Mouse (Mus musculus) inflammation-experienced regulatory T-cells, adult 6 months (primary cell): Measurements from ENCODE around the gene Rps15. TPM values are rescaled to one million over a fixed set of nuclear protein-coding genes. Genes with fewer than 3 reads are reported as not detected.

Experiments
- ATAC-seq: one replicate; pipeline ENCODE4 v1.8.0; 2017
- polyA plus RNA-seq, 3 experiments: library from polyadenylated mRNA; unstranded; fragments of 100-300 nt; shearing (Covaris generic); gene quantifications; one replicate each; pipeline ENCODE4 v1.2.1; 2017

Gene Rps15
- polyA plus RNA-seq, 3 experiments from 2014 or later, result 970 to 1,806 (median 1,658) TPM

DNA sequence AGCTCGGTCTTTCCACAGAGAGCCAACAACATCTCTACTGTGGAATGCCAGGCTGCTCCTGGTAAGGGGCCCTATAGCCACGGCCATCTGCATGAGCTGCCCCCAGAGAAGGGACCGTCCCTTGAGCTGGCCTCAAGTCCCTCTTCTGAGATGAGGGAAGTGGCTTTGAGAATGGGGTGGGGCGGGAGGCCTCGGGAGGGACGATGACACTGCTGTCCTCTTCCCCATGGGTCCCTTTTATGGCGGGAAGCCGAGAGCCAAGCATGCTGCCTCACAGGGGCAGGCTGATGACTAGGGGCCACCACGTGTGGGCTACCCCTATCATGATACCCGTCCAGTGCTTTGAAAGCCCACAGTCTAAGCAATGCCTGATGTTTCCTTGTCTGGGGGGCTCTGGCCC, 24.8 kb downstream of the Rps15 start:
- ATAC-seq, result no peak

DNA sequence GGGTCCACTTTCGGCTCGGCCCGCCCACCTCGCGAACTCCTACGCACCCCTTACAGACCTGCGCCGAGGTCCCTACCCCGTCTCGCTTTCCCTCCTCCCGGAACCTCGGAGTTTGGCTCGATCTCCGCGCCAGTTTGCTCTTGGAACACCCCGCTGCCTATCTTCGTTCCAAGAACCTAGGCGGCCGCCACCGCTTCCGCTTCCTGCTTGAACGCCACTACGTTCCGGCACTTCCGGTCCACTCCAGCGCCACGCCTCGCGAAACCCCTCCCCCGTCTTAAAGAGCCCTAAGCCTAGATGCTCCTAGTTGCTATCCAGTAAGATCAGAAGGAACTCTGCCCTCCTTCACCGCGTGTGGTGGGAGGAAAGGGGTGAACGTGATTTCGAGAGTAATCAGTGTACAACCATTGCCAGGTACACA, 28.1 kb downstream of the Rps15 start, which contains the start of gene 2310011J03Rik:
2310011J03Rik (minus strand) TSS at position 198 of the 421 bp plus-strand sequence.
- peak; percentile 85 for ATAC-seq

DNA sequence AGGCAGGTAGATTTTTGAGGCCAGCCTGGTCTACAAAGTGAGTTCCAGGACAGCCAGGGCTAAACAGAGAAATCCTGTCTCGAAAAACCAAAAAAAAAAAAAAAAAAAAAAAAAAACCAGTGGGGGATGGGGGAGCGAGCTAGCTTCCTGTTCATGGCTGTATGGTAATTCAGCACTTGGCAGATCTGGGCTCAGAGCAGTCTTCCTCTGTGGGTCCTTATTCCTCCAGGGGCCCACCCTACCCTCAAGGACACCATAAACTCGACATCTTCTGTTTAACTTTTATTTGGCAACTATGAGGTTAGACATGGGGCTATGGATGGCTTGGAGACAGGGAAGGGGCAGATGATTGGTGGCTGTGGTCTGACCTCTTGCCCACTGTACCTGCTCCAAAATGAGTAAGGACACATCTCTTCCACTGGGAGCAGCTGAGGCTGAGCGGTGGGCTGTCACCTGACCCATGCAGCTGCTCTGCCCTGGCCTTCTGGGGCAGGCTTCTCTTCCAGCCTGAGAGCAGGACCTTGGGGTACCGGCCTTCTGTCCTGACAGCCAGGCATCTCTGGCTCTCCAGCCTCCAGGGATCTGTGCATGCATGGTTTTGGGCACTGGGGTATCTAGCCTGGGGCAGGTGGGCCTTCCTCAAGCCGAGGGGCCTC, 28.9 kb downstream of the Rps15 start:
- peak; percentile 42 for ATAC-seq

DNA sequence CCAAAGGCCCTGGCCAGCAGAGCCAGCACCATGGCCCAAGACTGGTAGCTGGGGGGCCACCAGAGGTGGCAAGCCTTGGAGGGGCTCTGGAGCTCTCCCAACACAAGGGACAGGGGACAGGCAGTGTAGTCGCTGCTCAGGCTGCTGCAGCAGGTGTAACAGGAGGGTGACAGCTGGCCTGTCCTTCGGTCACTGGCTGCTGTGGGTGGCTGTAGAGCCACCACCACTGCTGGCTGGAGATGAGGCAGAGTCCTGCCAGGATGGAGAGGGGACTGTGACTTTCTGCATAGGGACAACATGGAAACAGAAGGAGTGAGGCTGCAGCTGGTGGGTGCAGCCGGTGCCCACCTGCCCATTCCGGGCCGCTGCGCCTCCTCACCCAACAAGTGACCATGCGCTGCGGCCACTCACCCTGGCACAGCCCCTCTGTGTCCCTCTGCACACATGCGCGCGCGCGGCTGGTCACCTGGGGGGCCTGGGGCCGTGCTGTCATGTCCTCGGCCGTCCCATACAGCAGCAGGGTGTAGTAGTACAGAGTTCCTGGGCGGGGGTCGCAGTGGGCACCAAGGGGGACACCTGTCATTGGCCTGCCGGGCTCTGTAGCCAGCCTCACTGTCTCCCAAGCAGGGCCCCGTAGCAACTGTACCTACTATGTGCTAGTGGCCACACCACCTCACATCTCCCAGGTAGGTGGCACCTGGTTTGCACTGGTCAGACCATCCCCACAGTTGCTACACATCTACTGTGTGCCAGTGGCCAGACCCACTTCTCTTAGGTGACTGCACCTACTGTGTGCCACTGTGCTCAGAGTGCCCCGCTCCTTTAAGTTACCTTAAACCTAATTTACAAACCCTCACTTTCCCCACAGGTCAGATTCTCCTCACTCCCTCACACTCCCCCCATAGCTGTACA, 29.7 kb downstream of the Rps15 start:
- no peak for ATAC-seq

DNA sequence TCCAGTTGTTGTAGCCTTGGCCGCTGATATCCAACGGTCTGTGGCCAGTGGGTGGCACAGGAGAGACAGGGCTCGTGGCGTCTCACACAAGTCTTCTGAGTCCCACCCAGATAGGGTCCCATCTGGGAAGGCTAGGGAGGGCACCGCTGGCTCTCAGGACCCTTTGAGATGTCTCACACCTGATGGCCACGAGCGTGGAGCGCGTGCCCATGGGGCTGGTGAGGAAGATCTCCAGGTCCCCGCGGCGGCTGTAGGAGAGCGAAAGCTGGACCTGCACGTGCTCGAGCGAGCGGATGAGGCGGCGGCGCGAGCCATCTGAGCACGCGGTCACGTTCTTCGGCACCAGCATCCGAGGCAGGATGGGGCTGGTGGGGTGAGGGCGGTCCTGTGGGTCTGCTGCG, 30.6 kb downstream of the Rps15 start:
- ATAC-seq, result peak; percentile 20

DNA sequence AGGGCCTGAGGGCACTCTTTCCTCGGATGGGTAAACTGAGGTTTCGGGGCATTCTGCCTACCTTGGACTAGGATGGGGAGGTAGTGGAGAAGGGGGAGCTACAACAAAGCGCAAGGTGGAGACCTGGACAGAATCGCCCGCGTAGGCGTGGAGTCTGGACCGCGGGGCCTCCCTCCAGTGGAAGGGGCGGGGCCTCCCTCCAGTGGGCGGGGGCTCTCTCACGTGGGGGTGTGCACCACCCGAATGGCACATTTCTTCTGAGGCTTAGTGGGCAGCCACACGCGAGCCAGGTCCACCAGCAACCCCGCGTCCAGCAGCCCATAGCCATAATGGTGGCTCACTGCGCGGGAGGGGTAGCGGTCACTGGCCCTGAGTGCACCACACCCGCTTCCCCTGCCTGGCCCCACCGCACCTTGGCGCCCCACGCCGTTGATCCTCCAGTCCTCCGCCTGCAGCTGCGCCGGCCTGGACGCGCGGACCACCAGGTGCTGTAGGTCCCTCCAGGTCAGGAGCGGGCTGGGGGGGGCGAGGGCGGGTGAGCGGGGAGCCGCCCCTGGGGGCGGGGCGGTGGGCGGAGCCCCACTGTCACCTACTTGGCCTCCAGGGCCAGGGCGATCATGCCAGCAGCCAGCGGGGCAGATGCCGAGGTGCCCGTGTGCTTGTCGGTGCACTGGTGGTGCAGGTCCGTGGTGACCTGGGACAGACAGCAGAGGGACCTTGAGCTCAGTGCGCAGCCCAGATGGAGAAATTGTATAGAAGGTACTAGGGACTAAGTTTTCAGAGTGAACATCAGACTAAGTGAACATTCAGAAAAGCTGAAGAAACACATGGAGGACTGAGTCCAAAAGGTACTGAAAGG, 31.2 kb downstream of the Rps15 start:
- peak; percentile 13 for ATAC-seq

DNA sequence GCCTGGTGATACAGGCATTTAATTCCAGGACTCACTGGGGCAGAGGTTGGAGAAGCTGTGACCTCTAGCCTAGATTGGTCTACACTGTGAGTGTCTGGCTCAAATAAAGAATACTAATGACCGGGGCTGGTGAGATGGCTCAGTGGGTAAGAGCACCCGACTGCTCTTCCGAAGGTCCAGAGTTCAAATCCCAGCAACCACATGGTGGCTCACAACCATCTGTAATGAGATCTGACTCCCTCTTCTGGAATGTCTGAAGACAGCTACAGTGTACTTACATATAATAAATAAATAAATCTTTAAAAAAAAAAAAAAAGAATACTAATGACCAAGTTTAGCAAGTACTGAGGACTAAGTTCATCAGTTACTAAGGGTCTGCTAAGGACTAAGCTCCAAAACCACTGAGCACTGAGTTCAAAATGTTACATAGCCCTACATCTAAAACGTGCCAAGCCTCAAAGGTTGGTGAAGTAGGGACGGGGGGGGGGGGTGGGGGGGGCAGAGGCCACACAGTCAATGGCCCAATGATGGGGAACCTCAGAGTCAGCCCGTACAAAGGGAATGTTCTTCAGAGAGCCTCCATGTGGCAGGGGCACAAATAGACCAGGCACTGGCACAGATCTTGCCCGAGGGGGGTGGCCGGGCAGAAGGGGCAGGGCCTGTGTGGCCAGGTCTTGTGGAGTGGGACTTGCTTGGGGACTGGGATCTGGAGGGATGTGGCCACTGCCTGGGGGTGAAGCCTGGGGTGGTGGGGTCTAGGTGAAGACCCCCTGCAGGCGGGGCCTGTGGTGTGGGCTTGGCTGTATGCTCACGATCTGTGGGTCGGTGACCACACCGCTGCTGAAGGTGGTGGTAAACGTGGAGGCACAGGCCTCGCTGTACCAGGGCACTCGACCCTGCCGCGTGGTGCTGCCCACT, 32.1 kb downstream of the Rps15 start:
- no peak for ATAC-seq

DNA sequence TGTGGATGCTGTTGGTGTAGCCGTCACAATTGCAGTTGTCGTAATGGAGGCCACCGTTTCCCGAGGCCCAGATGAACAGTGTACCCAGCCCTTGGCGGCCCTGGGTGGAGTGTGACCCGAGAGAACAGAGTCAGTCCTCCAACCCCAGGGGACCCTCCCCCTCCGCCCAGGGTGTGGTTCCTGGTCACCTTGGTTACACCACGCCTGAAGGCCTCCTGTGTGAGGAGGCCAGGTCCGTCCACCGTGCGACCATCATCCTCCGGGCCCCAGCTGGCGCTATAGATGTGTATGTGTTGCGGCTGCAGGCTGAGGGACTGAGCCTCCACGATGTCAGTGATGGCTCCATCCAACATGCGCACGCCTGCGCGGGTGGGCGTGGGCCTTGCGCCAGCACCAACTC, 32.8 kb downstream of the Rps15 start:
- no peak for ATAC-seq

DNA sequence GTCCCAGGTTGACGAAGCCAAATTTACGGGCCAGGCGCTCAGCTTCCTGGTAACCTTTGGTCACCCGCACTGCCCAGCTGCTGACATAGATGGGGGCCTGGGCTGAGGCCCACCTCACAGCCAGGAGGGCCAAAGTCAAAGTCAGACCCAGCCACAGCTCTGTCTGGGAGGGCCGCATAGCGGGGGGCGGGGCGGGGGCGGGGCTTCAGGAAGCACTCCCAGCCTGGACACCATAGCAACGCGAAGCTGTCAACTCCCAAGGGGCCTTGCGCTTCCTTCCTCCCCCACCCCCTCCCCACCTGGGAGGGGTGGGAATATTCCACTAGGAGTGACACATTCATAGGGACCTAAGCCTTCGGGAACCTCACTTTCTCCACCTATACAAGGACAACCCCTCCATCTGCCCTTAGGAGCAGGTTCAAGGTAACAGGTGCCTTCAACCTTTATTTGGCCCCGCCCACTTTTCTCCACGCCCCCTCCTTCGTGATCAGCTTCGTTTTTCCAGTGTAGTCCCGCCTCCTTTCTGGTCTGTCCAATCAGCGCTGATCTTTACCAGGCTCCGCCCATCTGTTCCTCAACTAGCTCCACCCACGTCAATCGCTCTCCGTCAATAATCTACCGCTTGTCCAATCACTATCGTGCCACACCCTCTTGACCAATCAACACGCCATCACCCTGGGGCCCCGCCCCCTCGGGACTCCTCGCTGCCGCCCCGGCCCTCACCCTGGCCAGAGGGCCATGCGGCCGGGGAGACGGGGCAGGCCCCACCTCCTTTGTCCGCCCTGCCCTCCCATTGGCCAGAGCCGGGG, 37.2 kb downstream of the Rps15 start, which contains the start of the genes Pcsk4 and Reep6:
Pcsk4 (minus strand) TSS at position 226 of the 809 bp plus-strand sequence.
Reep6 (plus strand) TSS at position 681 of the 809 bp plus-strand sequence.
- ATAC-seq, result peak; percentile 82

DNA sequence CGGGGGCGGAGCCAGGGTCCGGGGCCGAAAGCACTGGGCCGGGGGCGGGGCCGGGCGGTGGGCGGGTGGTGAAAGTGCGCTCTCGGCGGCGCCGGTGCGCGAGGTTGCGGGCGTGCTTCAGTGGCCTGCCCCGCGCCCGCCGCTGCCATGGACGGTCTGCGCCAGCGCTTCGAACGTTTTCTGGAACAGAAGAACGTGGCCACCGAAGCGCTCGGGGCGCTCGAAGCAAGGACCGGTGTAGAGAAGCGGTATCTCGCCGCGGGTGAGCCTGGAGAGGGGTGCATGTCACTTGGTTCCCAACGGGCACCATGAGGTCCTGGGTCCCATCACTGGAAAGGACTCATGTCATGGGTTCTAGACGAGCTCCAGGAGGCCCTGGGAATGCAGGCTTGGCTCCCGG, 37.8 kb downstream of the Rps15 start:
- ATAC-seq, result no peak

DNA sequence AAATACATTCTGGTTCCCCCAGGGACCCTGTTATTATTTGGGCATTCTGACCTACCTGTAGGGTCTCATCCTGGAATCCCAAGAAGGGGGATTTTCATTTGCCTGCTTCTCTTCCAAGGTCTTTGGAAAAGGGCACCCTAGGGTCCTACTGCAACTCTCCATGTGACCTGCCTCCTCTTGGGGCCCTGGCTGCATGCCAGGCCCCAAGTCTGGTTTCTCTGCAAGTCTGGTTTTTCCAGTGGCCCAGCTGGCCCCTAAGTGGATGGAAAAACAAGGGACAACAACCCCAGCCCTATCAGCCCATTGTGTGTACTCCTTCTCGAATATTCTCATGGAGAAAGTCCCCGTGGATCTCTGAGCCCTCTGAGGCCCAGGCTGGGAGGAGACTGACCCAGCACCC, 38.6 kb downstream of the Rps15 start:
- ATAC-seq, result no peak

DNA sequence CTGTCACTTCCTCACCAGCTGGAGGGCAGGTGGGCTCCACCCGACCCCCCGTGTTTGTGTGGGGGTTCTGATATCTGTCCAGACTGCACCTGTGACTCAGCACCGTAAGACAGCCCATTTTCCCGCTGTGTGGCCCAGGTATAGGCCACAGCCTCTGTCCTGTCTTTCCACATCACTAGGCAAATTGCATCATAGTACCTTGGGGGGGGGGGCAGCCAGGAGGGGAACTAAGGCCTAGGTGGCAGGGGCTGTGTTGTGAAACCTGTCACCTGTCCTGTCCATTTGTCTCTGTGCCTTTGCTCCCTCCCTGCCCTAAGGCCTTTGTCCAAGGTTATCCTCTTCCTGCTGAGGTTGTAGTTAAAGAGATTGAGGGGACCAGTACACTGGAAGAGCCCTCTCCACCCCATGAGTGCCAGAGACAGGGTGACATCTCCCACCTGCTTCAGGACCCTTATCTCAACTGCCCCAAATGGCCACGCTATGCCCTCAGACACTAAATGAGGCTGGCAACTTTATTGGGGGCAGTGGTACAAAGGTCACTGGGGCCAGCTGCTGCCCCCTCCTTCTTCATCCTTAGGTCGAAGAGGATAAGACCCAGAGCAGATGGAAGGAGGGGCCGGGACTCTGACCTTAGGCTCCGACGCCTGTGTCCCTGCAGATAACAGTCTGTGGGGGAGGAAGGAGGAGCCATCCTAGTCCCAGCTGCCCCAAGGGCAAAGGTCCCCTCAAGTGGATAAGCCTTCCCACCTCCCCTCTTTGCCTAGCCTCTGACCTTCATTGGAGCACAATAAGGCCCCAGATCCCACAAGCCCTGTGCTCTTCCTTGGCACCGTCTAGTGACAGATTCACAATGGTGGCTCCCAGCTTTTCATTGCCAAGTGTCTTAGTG, 39.6 kb downstream of the Rps15 start:
- ATAC-seq, result no peak

DNA sequence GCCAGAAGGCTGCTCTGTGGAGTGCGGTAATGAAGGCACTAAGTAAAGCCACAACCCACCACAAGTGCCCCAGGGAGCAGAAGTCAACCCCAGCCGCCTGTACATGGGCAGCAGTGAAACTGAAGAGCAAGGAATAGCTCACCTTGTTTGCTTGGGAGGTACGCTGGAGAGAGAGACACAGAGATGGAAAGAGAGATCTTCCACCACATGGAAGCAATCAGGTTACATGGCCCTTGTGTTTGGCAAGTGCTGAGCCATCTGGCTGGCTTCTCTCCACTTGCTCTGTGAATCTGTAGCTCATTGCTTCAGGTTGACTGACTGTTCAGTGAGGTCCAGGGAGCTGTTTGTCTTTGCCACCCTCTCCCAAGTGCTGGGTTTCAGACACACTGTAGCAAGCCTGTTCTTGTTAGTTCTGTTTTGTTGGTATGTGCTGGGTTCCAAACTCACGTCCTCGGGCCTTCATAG, 40.3 kb downstream of the Rps15 start:
- no peak for ATAC-seq

DNA sequence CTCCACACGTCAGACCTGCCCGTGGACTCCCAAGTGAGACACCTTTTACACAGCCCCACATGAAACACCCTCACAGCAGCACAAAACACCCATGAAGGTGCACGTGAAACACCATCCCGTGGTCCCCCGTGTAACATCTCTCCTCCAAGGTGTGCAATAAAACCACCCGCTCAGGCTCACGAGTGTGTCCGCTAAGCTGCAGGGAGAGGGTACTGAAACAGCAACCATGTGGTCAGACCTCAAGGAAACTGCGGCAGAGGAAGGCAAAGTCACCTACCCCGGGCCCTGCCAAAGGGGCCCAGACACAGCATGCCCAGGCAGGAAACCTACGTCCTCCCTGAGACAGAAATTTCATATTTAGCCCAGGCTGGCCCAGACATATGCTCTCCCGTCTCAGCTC, 44.0 kb downstream of the Rps15 start:
- no peak for ATAC-seq

DNA sequence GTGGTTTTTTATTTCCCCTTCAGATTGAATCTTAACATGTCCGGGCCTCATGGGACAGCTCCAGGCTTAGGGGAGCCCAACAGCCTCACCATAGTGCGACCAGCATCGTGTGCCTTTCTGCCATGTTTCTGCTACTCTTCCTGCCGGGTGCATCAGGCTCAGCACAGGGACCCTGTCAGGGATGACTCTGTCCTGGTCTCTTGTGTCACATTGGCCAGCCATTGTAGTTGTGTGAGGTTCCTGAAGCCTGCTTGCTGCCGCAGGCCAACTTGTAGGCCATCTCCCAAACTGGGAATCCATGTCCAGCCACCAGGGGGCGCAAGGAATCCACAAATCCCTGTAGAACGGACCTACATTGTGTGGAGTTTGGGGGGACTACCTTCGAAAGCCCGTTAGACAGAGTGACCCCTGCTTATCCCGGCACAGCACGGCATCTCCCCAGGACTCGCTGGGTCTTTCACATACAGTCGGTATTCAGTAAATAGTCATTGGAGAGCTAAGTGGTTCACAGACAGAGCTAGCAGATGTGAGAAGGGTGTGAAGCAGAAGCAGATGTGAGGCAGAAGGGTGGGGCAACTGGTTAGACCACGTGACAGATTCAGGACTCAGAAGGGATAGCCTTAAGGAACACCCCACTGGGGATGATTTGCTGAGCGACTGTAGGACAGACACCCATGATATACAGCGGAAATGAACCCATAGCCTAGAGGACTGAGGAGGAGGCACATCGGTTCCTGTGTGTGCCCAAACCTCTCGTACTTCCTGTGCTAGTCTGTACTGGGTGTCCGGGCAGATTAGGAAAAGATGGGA, 47.9 kb downstream of the Rps15 start:
- peak; percentile 45 for ATAC-seq

DNA sequence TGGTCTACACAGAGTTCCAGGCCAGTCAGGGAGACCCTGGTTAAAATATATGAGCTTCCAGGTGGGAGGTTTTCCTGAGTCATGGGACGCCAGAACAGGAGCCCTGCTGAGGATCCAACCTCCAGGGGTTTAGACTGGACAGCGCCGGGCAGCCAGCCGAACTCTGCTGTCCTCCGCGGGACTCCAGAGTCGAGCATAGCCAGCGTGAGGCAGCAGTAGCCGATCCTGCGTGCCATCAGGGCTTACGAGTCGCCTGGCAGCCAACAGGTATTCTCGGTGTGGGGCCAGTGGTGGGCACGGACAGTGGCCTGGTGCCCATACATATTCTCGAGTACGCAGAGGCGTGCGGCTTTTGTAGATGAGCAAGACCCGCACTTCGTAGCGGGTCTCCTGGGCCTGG, 48.8 kb downstream of the Rps15 start:
- no peak for ATAC-seq

DNA sequence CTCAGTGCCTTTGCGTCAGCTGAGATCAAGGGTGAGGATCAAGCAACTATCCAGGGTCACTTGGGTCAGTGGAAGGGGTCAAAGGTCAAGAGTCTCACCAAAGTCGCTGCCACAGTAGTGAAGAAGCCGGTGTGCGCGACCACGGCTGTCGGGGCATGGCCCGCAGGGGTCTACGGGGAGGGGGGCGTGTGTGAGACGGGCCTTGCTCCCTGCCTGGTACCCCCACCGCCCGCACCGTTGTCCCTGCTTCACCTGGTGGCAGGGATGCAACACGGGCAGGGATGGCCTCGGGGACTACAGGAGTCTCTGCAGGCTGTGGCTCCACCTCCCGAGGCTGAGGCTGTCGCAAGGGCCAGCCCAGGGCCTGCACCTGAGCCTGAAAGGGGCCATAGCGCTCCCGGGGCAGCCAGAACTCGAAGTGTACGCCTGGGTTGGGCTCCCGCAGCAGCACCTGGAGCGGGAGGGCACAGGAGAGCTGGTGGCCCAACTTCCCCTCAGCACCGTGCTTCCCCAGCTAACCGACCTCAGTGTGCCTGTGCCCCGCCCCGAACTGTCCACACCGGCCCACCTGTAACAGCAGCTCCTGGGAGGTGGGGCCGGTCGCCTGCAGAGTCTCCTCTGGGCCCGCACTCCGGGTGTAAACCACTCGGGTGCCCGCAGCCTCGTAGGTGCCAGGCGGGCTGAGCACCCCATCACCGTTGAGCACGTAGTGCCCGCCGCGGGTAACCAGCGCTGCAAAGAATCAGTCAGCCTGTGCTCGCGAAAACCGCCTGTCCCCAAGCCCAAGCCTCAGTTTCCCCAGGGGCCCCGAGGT, 49.4 kb downstream of the Rps15 start:
- no peak for ATAC-seq

DNA sequence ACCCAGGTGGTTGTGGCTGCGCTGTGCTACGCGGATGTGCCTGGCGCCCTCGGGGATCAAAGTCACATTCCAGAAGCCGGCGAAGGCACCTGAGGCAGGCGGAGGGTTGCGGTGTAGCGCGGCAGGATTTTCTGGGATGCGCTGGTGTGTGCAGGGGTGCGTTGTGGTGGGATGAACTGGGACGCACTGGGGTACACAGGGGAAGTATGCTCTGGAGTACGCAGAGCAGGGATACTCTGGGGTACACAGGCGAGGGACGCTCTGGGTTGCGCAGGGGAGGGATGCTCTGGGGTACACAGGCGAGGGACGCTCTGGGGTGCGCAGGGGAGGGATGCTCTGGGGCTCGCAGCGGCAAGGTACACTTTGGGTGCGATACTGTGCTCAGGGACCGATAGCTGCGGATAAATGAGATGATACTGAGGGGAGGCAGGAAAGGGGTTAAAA, 50.1 kb downstream of the Rps15 start:
- no peak for ATAC-seq
